Mouse (Mus musculus): ENCODE measurements around the gene Prickle2. TPM values are rescaled to one million over a fixed set of nuclear protein-coding genes. Genes with fewer than 3 reads are reported as not detected.

Prickle2 gene
- polyA plus RNA-seq, 1 experiment from 2014 or later = 8.4 TPM

DNA sequence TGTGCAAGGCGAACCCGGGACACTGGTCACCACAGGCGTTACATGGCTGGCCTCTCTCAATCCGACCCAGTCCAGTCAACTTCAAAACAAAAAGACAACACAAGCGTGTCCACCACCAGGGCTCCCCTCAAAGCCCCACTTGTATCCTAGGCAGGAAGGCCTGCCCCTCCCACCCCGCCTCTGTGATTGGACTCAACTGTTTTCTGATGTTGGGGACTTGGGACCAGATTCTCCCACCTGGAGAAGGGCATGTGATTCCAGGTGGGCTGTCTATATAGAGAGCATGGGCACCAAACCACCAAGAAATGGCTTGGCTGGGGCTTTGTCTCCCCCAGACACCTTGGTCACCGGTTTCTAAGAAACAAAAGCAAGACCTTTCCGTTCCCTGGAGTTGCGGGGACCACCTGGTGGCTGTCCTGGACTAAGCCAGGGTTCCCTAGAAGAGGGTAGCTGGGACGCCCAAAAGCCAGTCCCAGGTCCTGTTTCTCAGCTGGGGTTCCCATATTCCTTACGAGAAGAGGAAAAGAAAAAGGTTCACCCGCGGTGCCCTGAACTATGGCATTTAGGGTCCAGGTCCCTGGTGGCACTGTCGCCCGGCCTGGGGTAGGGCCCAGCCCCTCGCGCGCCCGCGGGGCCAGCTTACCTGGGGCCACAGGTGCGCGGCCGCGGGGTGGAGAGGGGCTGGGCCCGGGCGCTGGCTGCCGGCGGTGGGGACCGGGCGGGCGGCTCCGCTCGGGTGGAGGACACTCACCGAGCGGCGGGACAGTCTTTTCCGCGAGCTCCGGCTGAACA is 406 bp downstream of the Prickle2 start:
- H3K9me3 ChIP-seq = no peaks in the 10 kb centered on the region
- peak overlapping the region; percentile 81 for H3K4me3 ChIP-seq
- H3K36me3 ChIP-seq = no peaks in the 10 kb centered on the region
- H3K4me1 ChIP-seq (replicated peaks) = peaks cover 28% of the 10 kb centered on the region
- H3K27ac ChIP-seq = peak overlapping the region; percentile 89
- DNase-seq (ENCODE audit: low spot score) = peak; percentile 37
- peaks cover 34% of the 10 kb centered on the region for H3K27me3 ChIP-seq (ENCODE audit: insufficient read depth, poor library complexity, severe bottlenecking)
- 1% methylated on average over 39 of the region's 39 CpGs for WGBS

DNA sequence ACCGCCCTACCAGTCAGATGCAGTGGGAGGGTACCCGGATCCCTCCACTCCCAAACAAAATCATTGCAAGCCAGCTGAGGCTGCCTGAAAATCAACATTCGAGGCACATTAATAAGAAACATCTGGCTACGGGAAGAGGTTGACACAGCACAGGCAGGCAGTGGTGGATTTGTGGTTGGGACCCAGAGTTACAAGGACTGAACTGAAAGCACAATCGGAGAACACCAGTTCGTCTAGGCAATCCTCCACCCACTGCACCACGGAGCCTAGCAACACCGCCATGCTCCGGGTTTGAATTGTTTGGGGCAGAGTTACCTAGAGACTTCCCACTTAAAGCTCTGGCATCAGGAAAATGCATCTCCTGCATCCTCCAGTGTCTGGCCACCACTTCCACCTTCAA is 1.1 kb downstream of the Prickle2 start:
- peak; percentile 40 for DNase-seq (ENCODE audit: low spot score)
- Histone ChIP-seq H3K9me3 (no peaks in the 10 kb centered on the region), H3K4me1 (replicated peaks) (peaks cover 35% of the 10 kb centered on the region), H3K27ac (peak overlapping the region; percentile 89), H3K36me3 (no peaks in the 10 kb centered on the region), H3K4me3 (peak overlapping the region; percentile 81), H3K27me3 (ENCODE audit: insufficient read depth, poor library complexity, severe bottlenecking) (peaks cover 34% of the 10 kb centered on the region)
- WGBS = 24% methylated on average over 9 of the region's 9 CpGs

DNA sequence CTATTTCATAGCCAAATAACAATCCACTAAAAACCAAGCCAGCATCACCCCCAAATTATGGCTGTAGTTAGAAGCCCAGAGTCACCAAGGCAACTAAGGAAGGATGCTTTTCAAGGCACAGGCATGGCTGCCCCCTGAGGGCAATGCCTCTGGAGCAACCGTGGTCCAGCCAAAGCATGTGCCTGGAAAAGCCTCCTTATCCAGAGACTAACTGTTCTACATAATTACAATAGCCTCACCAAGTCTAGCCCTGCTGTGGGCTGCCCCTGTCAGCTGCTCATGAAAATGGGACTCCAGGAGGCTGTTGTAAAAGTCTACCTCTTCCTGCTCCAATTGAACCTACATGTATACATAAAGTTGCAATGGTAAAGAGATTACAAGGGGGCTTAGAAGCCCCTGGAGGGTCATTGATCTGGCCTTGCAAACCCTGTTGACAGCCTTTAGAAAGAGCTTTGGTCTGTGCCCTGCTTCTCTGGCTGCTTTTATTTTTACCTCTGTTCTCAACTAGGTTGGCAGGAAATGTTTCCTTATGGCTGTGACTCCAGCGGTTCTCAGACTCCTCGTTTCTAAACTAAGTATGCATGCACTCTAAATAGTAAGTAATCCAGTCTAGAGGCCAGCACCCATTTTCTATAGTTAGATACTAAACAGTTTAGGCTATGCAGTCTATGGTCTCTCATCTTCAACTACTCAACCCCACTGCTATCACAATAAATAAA is 6.3 kb downstream of the Prickle2 start:
- Histone ChIP-seq H3K4me3 (no peak overlapping the region), H3K9me3 (no peaks in the 10 kb centered on the region), H3K4me1 (replicated peaks) (peaks cover 36% of the 10 kb centered on the region), H3K36me3 (no peaks in the 10 kb centered on the region), H3K27ac (0 out of 2 replicates have a peak overlapping the region, but pooled peaks have one; percentile 23), H3K27me3 (ENCODE audit: insufficient read depth, poor library complexity, severe bottlenecking) (peaks cover 22% of the 10 kb centered on the region)
- 13% methylated on average over 3 of the region's 3 CpGs for WGBS
- DNase-seq (ENCODE audit: low spot score) = peak; percentile 48

DNA sequence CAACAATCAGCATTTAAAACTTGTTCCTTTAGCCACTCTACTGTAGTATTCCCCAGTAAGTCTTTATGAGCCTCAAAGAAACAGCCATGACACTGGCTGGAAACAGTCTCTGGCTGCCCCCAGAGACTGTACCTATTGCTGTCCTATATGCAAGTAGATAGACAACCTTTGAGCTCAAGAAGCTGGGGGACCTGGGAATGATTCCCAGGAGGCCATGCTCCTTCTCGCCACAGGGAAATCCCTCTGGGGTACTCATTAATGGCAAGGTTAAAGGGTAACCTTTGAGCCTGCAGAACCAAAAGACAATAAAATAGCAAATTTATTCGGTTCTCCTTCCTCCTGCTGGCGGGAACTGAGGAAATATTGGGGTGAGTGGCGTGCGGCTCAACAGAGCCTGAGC is 8.1 kb downstream of the Prickle2 start:
- no peak for DNase-seq (ENCODE audit: low spot score)
- Histone ChIP-seq H3K27ac (0 out of 2 replicates have a peak overlapping the region, but pooled peaks have one; percentile 23), H3K4me3 (no peak overlapping the region), H3K9me3 (no peaks in the 10 kb centered on the region), H3K27me3 (ENCODE audit: insufficient read depth, poor library complexity, severe bottlenecking) (peaks cover 9% of the 10 kb centered on the region; the same call in 1 of the 2 replicates), H3K36me3 (no peaks in the 10 kb centered on the region), H3K4me1 (replicated peaks) (peaks cover 28% of the 10 kb centered on the region)
- WGBS = 49% methylated on average over 5 of the region's 5 CpGs

DNA sequence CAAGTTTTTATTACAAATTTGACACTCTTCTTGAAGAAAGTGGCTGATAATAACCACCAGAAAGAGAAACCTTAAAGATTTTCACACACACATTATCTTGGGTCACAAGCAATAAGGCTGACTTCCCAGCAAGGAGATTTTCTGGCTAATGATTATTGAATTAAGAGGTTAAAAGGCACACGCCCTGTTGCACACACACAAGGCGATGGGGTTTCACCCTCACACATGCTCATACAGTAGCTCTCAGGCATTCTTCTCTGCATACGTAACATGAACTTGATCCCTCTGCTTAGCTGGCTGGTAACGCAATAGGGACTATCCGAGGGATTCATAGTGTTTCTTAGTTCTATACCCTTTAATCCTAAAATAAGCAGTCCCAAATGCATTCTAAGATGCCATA is 18.6 kb downstream of the Prickle2 start:
- 85% methylated on average over 5 of the region's 5 CpGs for WGBS
- Histone ChIP-seq H3K27ac (no peak overlapping the region), H3K9me3 (no peaks in the 10 kb centered on the region), H3K27me3 (ENCODE audit: insufficient read depth, poor library complexity, severe bottlenecking) (no peaks in the 10 kb centered on the region), H3K4me3 (no peak overlapping the region), H3K4me1 (replicated peaks) (no peaks in the 10 kb centered on the region), H3K36me3 (no peaks in the 10 kb centered on the region)
- no peak for DNase-seq (ENCODE audit: low spot score)

DNA sequence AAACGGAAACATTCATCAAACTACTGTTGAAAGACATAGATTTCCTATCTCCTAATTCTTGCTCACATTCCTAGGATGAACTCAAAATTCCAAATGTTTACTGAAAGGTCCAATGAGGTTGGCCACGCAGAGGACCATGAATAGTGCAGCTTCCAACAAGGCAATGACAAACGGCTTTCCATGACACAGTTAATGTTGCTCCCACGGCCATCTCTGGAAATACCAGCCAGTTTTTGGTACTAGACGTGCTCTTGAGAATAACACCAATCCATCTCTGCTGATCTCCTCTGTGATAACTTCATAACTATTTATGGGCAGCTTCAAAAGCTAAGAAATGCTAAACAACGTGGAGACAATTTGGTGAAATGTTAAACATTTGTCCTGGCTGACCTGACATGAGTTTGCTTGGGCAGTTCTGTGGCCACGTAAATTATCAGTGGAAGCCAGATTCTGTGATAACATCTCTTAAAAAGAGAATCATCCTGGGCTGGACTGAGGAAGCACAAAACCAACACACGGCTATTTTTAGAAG is 31.5 kb downstream of the Prickle2 start:
- 82% methylated on average over 8 of the region's 8 CpGs for WGBS
- no peaks in the 10 kb centered on the region for H3K36me3 ChIP-seq
- no peak overlapping the region for H3K4me3 ChIP-seq
- no peak overlapping the region for H3K27ac ChIP-seq
- H3K9me3 ChIP-seq = no peaks in the 10 kb centered on the region
- peaks cover 30% of the 10 kb centered on the region for H3K4me1 ChIP-seq (replicated peaks)
- no peak for DNase-seq (ENCODE audit: low spot score)
- no peaks in the 10 kb centered on the region; the same call in 1 of the 2 replicates for H3K27me3 ChIP-seq (ENCODE audit: insufficient read depth, poor library complexity, severe bottlenecking)

DNA sequence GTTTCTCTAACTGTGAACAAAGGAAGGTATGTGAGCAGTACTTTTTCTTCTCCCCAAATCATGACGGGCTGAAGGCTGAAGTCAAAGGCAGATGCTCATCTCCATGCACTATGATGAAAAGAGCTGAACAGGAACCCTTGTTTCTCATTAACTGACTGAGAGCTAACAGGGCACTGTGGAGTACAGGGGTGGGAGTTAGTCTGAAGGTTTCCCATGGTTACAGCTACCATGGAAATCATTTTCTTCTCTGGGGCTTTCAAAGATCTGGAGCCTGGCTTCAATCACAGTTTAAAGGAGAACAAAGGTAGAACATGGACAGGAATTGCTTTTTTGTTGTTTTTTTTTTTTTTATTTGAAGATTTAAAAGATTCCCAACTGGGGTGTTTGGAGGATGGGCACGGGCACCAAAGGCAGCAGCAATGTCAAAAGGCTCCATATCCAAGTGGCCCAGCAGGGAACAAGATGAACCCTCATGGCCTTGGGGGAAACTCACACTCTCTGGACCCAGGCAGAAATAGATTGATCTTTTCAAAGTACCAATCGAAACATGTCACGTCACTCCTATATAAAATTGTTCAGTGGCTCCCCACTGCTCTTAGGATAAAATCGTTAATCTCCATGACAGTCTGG is 35.3 kb downstream of the Prickle2 start:
- Histone ChIP-seq H3K4me1 (replicated peaks) (peaks cover 26% of the 10 kb centered on the region), H3K36me3 (no peaks in the 10 kb centered on the region), H3K27me3 (ENCODE audit: insufficient read depth, poor library complexity, severe bottlenecking) (no peaks in the 10 kb centered on the region; the same call in 1 of the 2 replicates), H3K27ac (no peak overlapping the region), H3K4me3 (no peak overlapping the region), H3K9me3 (no peaks in the 10 kb centered on the region)
- WGBS = 55% methylated on average over 5 of the region's 5 CpGs
- DNase-seq (ENCODE audit: low spot score) = no peak

DNA sequence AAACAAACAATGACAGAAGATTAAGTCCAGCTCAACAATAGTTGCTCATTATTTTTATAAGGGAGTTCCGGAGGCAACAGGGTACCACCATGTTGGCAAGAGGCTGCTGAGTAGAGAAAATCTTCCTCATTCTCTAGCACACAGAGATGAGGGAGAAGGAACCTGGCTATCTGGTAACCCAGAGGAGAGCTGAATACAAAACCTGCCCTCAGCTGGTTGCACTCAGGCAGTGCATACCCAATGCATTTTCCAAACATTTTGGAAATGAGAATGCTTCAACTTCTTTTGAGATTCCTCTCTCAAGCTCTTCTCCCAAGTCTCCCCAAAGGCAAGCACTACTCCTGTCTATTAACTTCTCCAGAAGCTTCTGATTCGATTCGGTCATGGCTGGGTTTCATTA is 36.3 kb downstream of the Prickle2 start:
- Histone ChIP-seq H3K9me3 (no peaks in the 10 kb centered on the region), H3K36me3 (no peaks in the 10 kb centered on the region), H3K4me1 (replicated peaks) (peaks cover 36% of the 10 kb centered on the region), H3K27me3 (ENCODE audit: insufficient read depth, poor library complexity, severe bottlenecking) (no peaks in the 10 kb centered on the region; the same call in 1 of the 2 replicates), H3K4me3 (no peak overlapping the region), H3K27ac (no peak overlapping the region)
- WGBS = 95% methylated on average over 3 of the region's 3 CpGs
- DNase-seq (ENCODE audit: low spot score) = no peak

DNA sequence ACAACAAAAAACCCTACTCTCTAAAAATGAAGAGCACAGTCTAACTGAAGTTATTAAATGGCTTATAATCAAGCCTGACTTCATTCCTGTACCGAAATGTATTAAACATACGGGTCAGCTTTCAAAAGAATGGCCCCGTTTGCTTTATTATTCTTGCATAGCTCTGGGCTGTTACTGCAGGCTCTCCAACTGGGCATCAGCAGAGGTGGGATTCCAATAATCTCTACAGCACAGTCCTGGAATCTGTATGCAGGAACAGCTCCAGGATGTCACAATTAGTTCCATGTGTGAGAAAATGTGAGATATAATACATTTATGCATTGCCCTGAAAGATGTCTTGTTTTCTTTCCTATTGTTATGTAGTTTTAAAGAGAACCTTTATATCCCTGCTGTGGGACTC is 38.4 kb downstream of the Prickle2 start:
- no peaks in the 10 kb centered on the region; the same call in 1 of the 2 replicates for H3K27me3 ChIP-seq (ENCODE audit: insufficient read depth, poor library complexity, severe bottlenecking)
- H3K4me1 ChIP-seq (replicated peaks) = peaks cover 38% of the 10 kb centered on the region
- no peak overlapping the region for H3K27ac ChIP-seq
- no peak overlapping the region for H3K4me3 ChIP-seq
- H3K9me3 ChIP-seq = no peaks in the 10 kb centered on the region
- WGBS = 61% methylated on average over 3 of the region's 3 CpGs
- no peaks in the 10 kb centered on the region for H3K36me3 ChIP-seq
- DNase-seq (ENCODE audit: low spot score) = no peak

DNA sequence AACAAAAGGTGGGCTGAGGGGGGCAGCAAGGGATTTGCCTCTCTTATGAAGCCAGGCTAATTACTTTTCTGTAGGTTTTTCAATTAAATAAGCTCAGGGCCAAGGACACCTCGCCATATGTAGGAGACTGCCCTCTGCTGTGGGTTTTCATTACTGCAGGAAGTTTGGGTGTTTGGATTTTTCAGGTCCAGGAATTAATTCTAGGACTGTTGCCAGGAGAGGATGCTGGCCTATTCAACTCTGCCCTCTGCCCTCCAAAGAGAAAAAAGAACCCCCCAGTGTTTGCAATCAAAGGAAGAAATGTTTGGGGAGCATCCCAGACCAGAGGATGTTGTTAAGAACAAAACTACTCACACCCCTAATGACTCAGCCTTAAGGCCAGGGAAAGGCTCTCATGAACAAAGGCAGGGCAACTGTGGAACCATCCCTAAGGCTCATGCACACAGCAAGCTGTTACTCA is 40.4 kb downstream of the Prickle2 start:
- Histone ChIP-seq H3K4me1 (replicated peaks) (peaks cover 27% of the 10 kb centered on the region), H3K9me3 (no peaks in the 10 kb centered on the region), H3K36me3 (no peaks in the 10 kb centered on the region), H3K4me3 (no peak overlapping the region), H3K27ac (peak overlapping the region; percentile 57), H3K27me3 (ENCODE audit: insufficient read depth, poor library complexity, severe bottlenecking) (no peaks in the 10 kb centered on the region)
- 0% methylated on average over 1 of the region's 1 CpGs for WGBS
- peak; percentile 66 for DNase-seq (ENCODE audit: low spot score)

DNA sequence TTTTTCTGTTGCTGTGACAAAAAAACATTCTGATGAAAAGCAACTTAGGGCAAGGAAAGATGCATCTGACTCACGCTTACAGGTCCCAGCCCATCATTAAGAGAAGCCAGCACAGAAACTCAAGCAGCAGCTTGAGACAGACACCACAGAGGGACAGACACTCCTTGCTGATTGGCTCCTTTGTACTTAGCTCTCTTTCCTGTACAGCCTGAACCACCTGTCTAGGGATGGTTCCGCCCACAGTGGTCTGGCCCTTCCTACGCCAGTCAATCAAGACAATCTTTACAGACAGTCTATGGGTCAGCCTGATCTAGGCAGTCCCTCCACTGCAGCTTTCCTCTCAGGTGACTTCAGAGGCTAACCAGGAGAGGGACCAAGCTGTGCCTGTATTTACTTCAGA is 42.1 kb downstream of the Prickle2 start:
- Histone ChIP-seq H3K27ac (no peak overlapping the region), H3K9me3 (no peaks in the 10 kb centered on the region), H3K4me3 (no peak overlapping the region), H3K4me1 (replicated peaks) (peaks cover 19% of the 10 kb centered on the region), H3K36me3 (no peaks in the 10 kb centered on the region), H3K27me3 (ENCODE audit: insufficient read depth, poor library complexity, severe bottlenecking) (no peaks in the 10 kb centered on the region)
- DNase-seq (ENCODE audit: low spot score) = no peak
- WGBS = 91% methylated on average over 3 of the region's 3 CpGs

DNA sequence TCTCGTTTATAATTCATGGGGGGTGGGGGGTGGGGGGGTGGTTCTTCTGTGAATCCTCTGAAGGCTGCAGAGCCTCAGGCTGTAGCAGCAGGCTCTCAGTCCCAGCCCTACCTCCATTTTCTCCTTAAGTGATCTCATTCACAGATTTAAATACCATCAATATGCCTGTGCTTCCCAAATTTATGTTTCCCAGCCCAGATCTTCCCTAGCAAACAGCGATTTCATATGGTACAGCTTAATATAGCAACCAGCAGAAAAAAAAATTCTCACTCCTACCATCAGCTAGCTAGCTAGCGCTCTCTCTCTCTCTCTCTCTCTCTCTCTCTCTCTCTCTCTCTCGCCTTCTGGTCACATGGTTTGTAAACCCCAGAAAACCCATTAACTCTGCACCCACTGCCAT is 42.5 kb downstream of the Prickle2 start:
- no peak overlapping the region for H3K27ac ChIP-seq
- no peak for DNase-seq (ENCODE audit: low spot score)
- H3K4me1 ChIP-seq (replicated peaks) = peaks cover 19% of the 10 kb centered on the region
- no peaks in the 10 kb centered on the region for H3K36me3 ChIP-seq
- no peaks in the 10 kb centered on the region for H3K9me3 ChIP-seq
- 86% methylated on average over 4 of the region's 4 CpGs for WGBS
- H3K27me3 ChIP-seq (ENCODE audit: insufficient read depth, poor library complexity, severe bottlenecking) = no peaks in the 10 kb centered on the region
- H3K4me3 ChIP-seq = no peak overlapping the region
